Mouse (Mus musculus): ENCODE data around the gene Cngb1. TPM values are rescaled to one million over a fixed set of nuclear protein-coding genes. Genes with fewer than 3 reads are reported as not detected.

The Cngb1 gene
- total and polyA plus RNA-seq, 2 experiments from 2014 or later = 1.1 TPM; not detected in 1

DNA sequence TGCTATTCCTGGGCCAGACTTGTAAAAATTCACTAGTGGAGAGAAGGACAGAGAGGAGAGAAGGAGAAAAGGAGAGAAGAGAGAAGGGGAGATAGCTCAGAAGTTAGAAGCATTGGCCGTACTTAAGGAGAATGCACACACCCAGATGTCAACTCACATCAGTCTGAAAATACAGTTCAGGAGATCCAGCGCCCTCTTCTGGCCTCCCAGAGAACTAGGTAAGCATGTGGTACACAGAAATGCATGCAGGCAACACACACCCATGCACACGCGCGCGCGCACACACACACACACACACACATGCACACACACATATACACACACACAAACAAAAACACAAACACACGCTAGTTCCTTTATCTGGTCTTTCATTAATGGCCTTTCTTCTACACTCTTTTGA lies 86.8 kb downstream of the Cngb1 start:
- H3K9ac ChIP-seq (replicated peaks; ENCODE audit: low read depth, low read length) = no peak overlapping the region
- no peak overlapping the region for H3K27ac ChIP-seq (ENCODE audit: low read depth)
- no peak for ATAC-seq (ENCODE audit: insufficient read depth, low read depth)
- no peaks in the 10 kb centered on the region for H3K36me3 ChIP-seq (replicated peaks; ENCODE audit: control insufficient read depth, insufficient read depth, low read length)
- no peaks in the 10 kb centered on the region for H3K27me3 ChIP-seq (ENCODE audit: control insufficient read depth, insufficient read depth, low read length)
- DNase-seq (ENCODE audit: low spot score) = no peak
- H3K4me3 ChIP-seq (ENCODE audit: low read depth, low read length) = no peak overlapping the region
- H3K4me1 ChIP-seq (ENCODE audit: control insufficient read depth, insufficient read depth) = peaks cover 6% of the 10 kb centered on the region; the same call in 1 of the 2 replicates
- no peak overlapping the region for H3K4me2 ChIP-seq (ENCODE audit: low read depth, low read length)
- TF ChIP-seq CTCF (IDR thresholded peaks at IDR 0.05; ENCODE audit: low read depth) = peak; percentile 21
- no peak for TF ChIP-seq EP300 (IDR thresholded peaks at IDR 0.05; ENCODE audit: low read depth)
- 90% methylated on average over 8 of the region's 8 CpGs for WGBS
- no peaks in the 10 kb centered on the region for H3K9me3 ChIP-seq (replicated peaks; ENCODE audit: control insufficient read depth, low read length)

DNA sequence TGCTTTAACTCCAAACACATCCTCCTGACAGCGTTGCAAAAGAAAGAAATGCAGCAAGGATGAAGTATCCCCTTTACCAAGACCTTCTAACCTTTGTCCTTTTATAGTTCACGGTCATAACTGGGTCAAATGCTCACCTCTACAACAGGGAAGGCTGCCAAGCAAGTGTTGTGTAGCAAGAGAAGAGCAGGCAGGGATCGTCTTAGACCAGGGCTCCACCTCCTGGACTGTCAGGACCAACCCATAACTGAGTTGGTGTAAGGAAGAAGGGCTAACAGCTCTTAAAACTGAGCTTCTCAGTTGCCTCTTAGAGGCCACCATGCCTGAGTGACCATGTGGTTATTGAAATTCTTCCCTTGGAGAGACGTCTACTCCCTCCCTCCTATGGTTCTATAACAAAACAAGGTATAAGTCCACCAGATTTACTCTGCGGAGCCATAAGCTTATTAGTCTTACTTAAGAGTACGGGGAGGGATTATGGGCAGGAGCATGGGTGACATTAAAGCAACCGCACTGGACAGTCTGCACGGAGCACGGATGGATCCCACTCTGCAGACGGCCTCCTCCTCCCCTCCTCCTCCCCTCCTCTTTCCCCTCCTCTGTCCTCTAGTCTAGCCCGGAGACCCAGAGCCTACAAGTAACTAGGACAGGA lies 90.5 kb downstream of the Cngb1 start:
- Histone ChIP-seq H3K4me2 (ENCODE audit: low read depth, low read length) (no peak overlapping the region), H3K27ac (ENCODE audit: low read depth) (no peak overlapping the region), H3K4me3 (ENCODE audit: low read depth, low read length) (no peak overlapping the region), H3K9me3 (replicated peaks; ENCODE audit: control insufficient read depth, low read length) (no peaks in the 10 kb centered on the region), H3K4me1 (ENCODE audit: control insufficient read depth, insufficient read depth) (peaks cover 12% of the 10 kb centered on the region), H3K9ac (replicated peaks; ENCODE audit: low read depth, low read length) (no peak overlapping the region), H3K36me3 (replicated peaks; ENCODE audit: control insufficient read depth, insufficient read depth, low read length) (no peaks in the 10 kb centered on the region), H3K27me3 (ENCODE audit: control insufficient read depth, insufficient read depth, low read length) (no peaks in the 10 kb centered on the region)
- no peak for DNase-seq (ENCODE audit: low spot score)
- TF ChIP-seq EP300 (IDR thresholded peaks at IDR 0.05; ENCODE audit: low read depth) (no peak), CTCF (IDR thresholded peaks at IDR 0.05; ENCODE audit: low read depth) (0 out of 2 replicates have a peak, but pooled peaks have one; percentile 10)
- 70% methylated on average over 11 of the region's 11 CpGs for WGBS
- no peak for ATAC-seq (ENCODE audit: insufficient read depth, low read depth)

DNA sequence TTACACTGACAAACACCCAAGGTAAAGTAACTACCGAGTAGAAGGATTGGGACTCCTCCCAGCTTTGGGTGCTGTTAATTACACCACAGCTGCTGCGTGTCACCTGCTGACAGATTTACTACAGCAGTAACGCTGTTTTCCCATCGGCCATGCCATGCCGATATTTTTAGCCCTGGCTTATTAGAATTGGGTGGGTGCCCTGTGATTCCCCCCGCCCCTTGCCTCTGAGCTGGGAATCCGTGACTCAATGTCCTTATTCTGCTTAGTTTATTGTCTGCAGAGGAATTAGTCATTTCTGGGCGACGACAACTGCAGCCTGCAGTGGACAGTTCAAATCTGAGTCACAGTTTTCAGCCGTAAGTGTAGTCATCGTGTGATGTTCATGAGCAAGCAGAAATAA lies 96.5 kb downstream of the Cngb1 start:
- 17% methylated on average over 11 of the region's 11 CpGs for WGBS

GRCm38 (mm10) chr8:95205946-95206345 lies 100.4 kb downstream of the Cngb1 start:
- no peak overlapping the region for H3K27ac ChIP-seq (ENCODE audit: low read depth)

More for the DNA sequence above, 96.5 kb downstream of the Cngb1 start:
- H3K4me3 ChIP-seq (ENCODE audit: low read depth, low read length) = no peak overlapping the region
- H3K4me1 ChIP-seq (ENCODE audit: control insufficient read depth, insufficient read depth) = peaks cover 6% of the 10 kb centered on the region
- H3K27ac ChIP-seq (ENCODE audit: low read depth) = peak overlapping the region; percentile 74
- H3K4me2 ChIP-seq (ENCODE audit: low read depth, low read length) = peak overlapping the region; percentile 26; the same call in 1 of the 2 replicates
- no peaks in the 10 kb centered on the region for H3K9me3 ChIP-seq (replicated peaks; ENCODE audit: control insufficient read depth, low read length)
- TF ChIP-seq CTCF (IDR thresholded peaks at IDR 0.05; ENCODE audit: low read depth) (no peak), EP300 (IDR thresholded peaks at IDR 0.05; ENCODE audit: low read depth) (no peak)
- no peaks in the 10 kb centered on the region for H3K36me3 ChIP-seq (replicated peaks; ENCODE audit: control insufficient read depth, insufficient read depth, low read length)
- H3K27me3 ChIP-seq (ENCODE audit: control insufficient read depth, insufficient read depth, low read length) = no peaks in the 10 kb centered on the region
- H3K9ac ChIP-seq (replicated peaks; ENCODE audit: low read depth, low read length) = no peak overlapping the region
- peak; percentile 66 for DNase-seq (ENCODE audit: low spot score)
- ATAC-seq (ENCODE audit: insufficient read depth, low read depth) = peak; percentile 73

GRCm38 (mm10) chr8:95204039-95204380 lies 102.4 kb downstream of the Cngb1 start:
- no peaks in the 10 kb centered on the region for H3K9me3 ChIP-seq (replicated peaks; ENCODE audit: control insufficient read depth, low read length)
- H3K4me2 ChIP-seq (ENCODE audit: low read depth, low read length) = no peak overlapping the region
- no peak for TF ChIP-seq EP300 (IDR thresholded peaks at IDR 0.05; ENCODE audit: low read depth)
- TF ChIP-seq CTCF (IDR thresholded peaks at IDR 0.05; ENCODE audit: low read depth) = peak; percentile 98

More at GRCm38 (mm10) chr8:95205946-95206345, 100.4 kb downstream of the Cngb1 start:
- WGBS = 13% methylated on average over 8 of the region's 8 CpGs
- Histone ChIP-seq H3K36me3 (replicated peaks; ENCODE audit: control insufficient read depth, insufficient read depth, low read length) (no peaks in the 10 kb centered on the region), H3K27me3 (ENCODE audit: control insufficient read depth, insufficient read depth, low read length) (no peaks in the 10 kb centered on the region), H3K4me2 (ENCODE audit: low read depth, low read length) (no peak overlapping the region), H3K4me3 (ENCODE audit: low read depth, low read length) (no peak overlapping the region), H3K9me3 (replicated peaks; ENCODE audit: control insufficient read depth, low read length) (no peaks in the 10 kb centered on the region), H3K4me1 (ENCODE audit: control insufficient read depth, insufficient read depth) (no peaks in the 10 kb centered on the region; the same call in 1 of the 2 replicates), H3K9ac (replicated peaks; ENCODE audit: low read depth, low read length) (no peak overlapping the region)
- TF ChIP-seq EP300 (IDR thresholded peaks at IDR 0.05; ENCODE audit: low read depth) = no peak
- no peak for TF ChIP-seq CTCF (IDR thresholded peaks at IDR 0.05; ENCODE audit: low read depth)
- no peak for DNase-seq (ENCODE audit: low spot score)
- no peak for ATAC-seq (ENCODE audit: insufficient read depth, low read depth)

More at GRCm38 (mm10) chr8:95204039-95204380, 102.4 kb downstream of the Cngb1 start:
- peak; percentile 79 for ATAC-seq (ENCODE audit: insufficient read depth, low read depth)
- Histone ChIP-seq H3K9ac (replicated peaks; ENCODE audit: low read depth, low read length) (no peak overlapping the region), H3K36me3 (replicated peaks; ENCODE audit: control insufficient read depth, insufficient read depth, low read length) (no peaks in the 10 kb centered on the region), H3K4me3 (ENCODE audit: low read depth, low read length) (no peak overlapping the region), H3K4me1 (ENCODE audit: control insufficient read depth, insufficient read depth) (no peaks in the 10 kb centered on the region; the same call in 1 of the 2 replicates), H3K27me3 (ENCODE audit: control insufficient read depth, insufficient read depth, low read length) (no peaks in the 10 kb centered on the region), H3K27ac (ENCODE audit: low read depth) (no peak overlapping the region)
- peak; percentile 67 for DNase-seq (ENCODE audit: low spot score)
- WGBS = 17% methylated on average over 10 of the region's 10 CpGs
